Mouse (Mus musculus): ENCODE results near the gene Tmprss5. TPM values are rescaled to one million over a fixed set of nuclear protein-coding genes. Genes with fewer than 3 reads are reported as not detected.

Gene Tmprss5
- polyA plus RNA-seq, 1 experiment: not detected

DNA sequence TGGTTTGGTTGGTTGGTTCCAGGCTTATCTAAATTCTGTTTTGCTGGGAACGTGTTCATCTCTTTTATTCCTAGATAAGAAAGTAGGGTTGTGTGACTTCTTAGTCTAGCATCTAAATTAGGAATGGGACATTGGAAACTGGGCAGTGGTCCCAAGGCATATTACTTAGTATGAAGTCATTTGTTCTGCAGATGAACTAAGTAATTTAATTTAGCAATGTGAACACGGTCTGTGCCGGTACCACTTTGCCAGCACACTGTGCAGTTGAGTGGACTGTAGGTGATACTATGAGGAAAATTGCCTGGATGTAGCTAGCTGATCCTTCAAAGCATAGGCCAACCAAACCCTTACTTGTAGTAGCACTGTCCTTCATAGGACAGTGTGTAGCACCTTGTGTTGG, 4.2 kb upstream of the Tmprss5 start:
- H3K4me3 ChIP-seq (ENCODE audit: insufficient read depth, poor library complexity, severe bottlenecking): no peak overlapping the region
- no peak overlapping the region for H3ac ChIP-seq (ENCODE audit: control insufficient read depth, insufficient read length, low read depth)
- H3K79me3 ChIP-seq (ENCODE audit: low read depth): no peaks in the 10 kb centered on the region
- no peaks in the 10 kb centered on the region for H3K27me3 ChIP-seq (ENCODE audit: control insufficient read depth, insufficient read depth, insufficient read length)
- no peaks in the 10 kb centered on the region for H3K79me2 ChIP-seq (ENCODE audit: control insufficient read depth, insufficient read depth)
- peaks cover 57% of the 10 kb centered on the region for H3K36me3 ChIP-seq (ENCODE audit: control insufficient read depth, insufficient read depth)
- no peak for TF ChIP-seq MYOG (IDR thresholded peaks at IDR 0.05; ENCODE audit: control insufficient read depth, extremely low read depth, insufficient read length)
- TF ChIP-seq CTCF (IDR thresholded peaks at IDR 0.05; ENCODE audit: control insufficient read depth, insufficient read depth, insufficient read length): no peak
- TF ChIP-seq MYOD1 (IDR thresholded peaks at IDR 0.05; ENCODE audit: control insufficient read depth, insufficient read length, low read depth): no peak
- no peak for TF ChIP-seq MAX (IDR thresholded peaks at IDR 0.05)
- no peak for TF ChIP-seq CEBPB (IDR thresholded peaks at IDR 0.05; ENCODE audit: low read depth)
- no peak for TF ChIP-seq USF1 (IDR thresholded peaks at IDR 0.05; ENCODE audit: low read depth)
- no peak for TF ChIP-seq FOSL1 (IDR thresholded peaks at IDR 0.05; ENCODE audit: insufficient read depth, low read length, poor library complexity, severe bottlenecking)

DNA sequence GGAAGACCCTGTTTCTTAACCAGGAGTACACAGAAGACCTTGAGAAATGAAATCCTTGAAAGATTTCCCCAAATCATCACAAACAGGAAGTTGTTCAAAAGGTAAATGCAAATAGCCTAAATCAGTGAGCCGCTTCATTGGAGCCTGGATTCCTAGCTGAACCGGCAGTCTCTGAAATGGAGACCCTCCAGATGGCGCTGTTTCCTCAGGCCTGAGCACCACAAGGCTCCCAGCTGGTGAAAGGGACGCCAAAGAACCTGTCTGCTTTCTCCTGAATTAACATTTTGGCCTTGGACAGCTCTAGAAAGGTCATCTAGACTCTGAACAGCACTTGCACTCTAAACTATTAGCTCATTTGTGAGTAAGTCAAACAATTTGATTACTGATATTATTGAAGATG, 501 bp downstream of the Tmprss5 start:
- no peak for TF ChIP-seq MYOD1 (IDR thresholded peaks at IDR 0.05; ENCODE audit: control insufficient read depth, insufficient read length, low read depth)
- TF ChIP-seq CEBPB (IDR thresholded peaks at IDR 0.05; ENCODE audit: low read depth): no peak
- no peak for TF ChIP-seq MAX (IDR thresholded peaks at IDR 0.05)
- no peak for TF ChIP-seq USF1 (IDR thresholded peaks at IDR 0.05; ENCODE audit: low read depth)
- TF ChIP-seq CTCF (IDR thresholded peaks at IDR 0.05; ENCODE audit: control insufficient read depth, insufficient read depth, insufficient read length): peak; percentile 47
- H3K27me3 ChIP-seq (ENCODE audit: control insufficient read depth, insufficient read depth, insufficient read length): no peaks in the 10 kb centered on the region
- no peak overlapping the region for H3ac ChIP-seq (ENCODE audit: control insufficient read depth, insufficient read length, low read depth)
- H3K36me3 ChIP-seq (ENCODE audit: control insufficient read depth, insufficient read depth): peaks cover 39% of the 10 kb centered on the region
- no peaks in the 10 kb centered on the region for H3K79me3 ChIP-seq (ENCODE audit: low read depth)
- no peaks in the 10 kb centered on the region for H3K79me2 ChIP-seq (ENCODE audit: control insufficient read depth, insufficient read depth)
- no peak overlapping the region for H3K4me3 ChIP-seq (ENCODE audit: insufficient read depth, poor library complexity, severe bottlenecking)

DNA sequence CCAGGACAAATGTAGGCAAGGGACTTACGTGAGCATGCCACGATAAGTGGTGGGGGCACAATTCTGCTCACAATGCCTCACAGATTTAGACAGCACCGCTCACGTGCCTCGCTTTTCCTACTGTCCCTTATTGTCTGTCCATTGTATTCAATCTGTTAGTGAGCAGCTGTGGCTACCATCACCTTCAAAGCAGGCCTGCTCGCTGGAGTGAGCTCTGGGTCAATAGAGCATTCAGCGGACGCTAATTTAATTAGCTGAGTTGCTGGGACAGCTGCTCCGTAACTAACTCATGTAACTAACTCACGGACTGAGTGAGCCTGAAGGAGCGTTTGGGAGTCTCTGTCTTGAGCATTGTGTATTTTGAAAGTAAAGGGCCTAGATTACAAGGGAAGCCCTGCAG, 6.3 kb downstream of the Tmprss5 start:
- TF ChIP-seq MYOD1 (IDR thresholded peaks at IDR 0.05; ENCODE audit: control insufficient read depth, insufficient read length, low read depth): no peak
- TF ChIP-seq CEBPB (IDR thresholded peaks at IDR 0.05; ENCODE audit: low read depth): no peak
- TF ChIP-seq FOSL1 (IDR thresholded peaks at IDR 0.05; ENCODE audit: insufficient read depth, low read length, poor library complexity, severe bottlenecking): no peak
- TF ChIP-seq USF1 (IDR thresholded peaks at IDR 0.05; ENCODE audit: low read depth): no peak
- TF ChIP-seq MAX (IDR thresholded peaks at IDR 0.05): no peak
- Histone ChIP-seq H3ac (ENCODE audit: control insufficient read depth, insufficient read length, low read depth) (no peak overlapping the region), H3K79me2 (ENCODE audit: control insufficient read depth, insufficient read depth) (no peaks in the 10 kb centered on the region), H3K36me3 (ENCODE audit: control insufficient read depth, insufficient read depth) (peaks cover 10% of the 10 kb centered on the region), H3K27me3 (ENCODE audit: control insufficient read depth, insufficient read depth, insufficient read length) (no peaks in the 10 kb centered on the region), H3K4me3 (ENCODE audit: insufficient read depth, poor library complexity, severe bottlenecking) (no peak overlapping the region), H3K79me3 (ENCODE audit: low read depth) (no peaks in the 10 kb centered on the region)

- Histone ChIP-seq H3ac (ENCODE audit: control insufficient read depth, insufficient read length, low read depth) (no peak overlapping the region), H3K36me3 (ENCODE audit: control insufficient read depth, insufficient read depth) (no peaks in the 10 kb centered on the region), H3K79me3 (ENCODE audit: low read depth) (no peaks in the 10 kb centered on the region), H3K79me2 (ENCODE audit: control insufficient read depth, insufficient read depth) (no peaks in the 10 kb centered on the region), H3K4me3 (ENCODE audit: insufficient read depth, poor library complexity, severe bottlenecking) (no peak overlapping the region), H3K27me3 (ENCODE audit: control insufficient read depth, insufficient read depth, insufficient read length) (no peaks in the 10 kb centered on the region)
- no peak for TF ChIP-seq MYOD1 (IDR thresholded peaks at IDR 0.05; ENCODE audit: control insufficient read depth, insufficient read length, low read depth)
- no peak for TF ChIP-seq FOSL1 (IDR thresholded peaks at IDR 0.05; ENCODE audit: insufficient read depth, low read length, poor library complexity, severe bottlenecking)
- TF ChIP-seq MAX (IDR thresholded peaks at IDR 0.05): no peak
- TF ChIP-seq USF1 (IDR thresholded peaks at IDR 0.05; ENCODE audit: low read depth): no peak
- no peak for TF ChIP-seq MYOG (IDR thresholded peaks at IDR 0.05; ENCODE audit: control insufficient read depth, extremely low read depth, insufficient read length)
- no peak for TF ChIP-seq CEBPB (IDR thresholded peaks at IDR 0.05; ENCODE audit: low read depth)
These were observed 17.8 kb downstream of the Tmprss5 start for GRCm38 (mm10) chr9:49098871-49099270.

DNA sequence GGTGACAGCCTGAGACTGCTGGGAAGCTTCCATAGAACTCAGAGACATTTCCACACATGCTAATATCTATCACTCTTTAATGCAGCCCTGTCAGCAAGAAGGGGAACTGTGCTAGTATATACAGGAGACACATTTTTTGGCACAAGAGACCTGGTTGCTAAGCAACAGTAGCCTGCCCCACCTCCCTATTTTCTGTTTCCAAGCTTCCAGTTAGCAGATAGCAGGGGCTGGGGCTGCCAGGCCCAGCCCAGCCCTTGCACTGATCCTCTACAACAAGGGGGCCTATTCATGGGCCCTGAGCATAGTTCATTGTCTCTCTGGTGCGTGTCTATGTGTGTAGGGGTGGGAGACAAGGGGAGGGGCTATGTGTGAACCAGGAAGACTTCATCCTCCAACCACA, 21.3 kb downstream of the Tmprss5 start:
- no peaks in the 10 kb centered on the region for H3K79me2 ChIP-seq (ENCODE audit: control insufficient read depth, insufficient read depth)
- H3K4me3 ChIP-seq (ENCODE audit: insufficient read depth, poor library complexity, severe bottlenecking): no peak overlapping the region
- H3K27me3 ChIP-seq (ENCODE audit: control insufficient read depth, insufficient read depth, insufficient read length): peaks cover 3% of the 10 kb centered on the region
- H3ac ChIP-seq (ENCODE audit: control insufficient read depth, insufficient read length, low read depth): no peak overlapping the region
- no peaks in the 10 kb centered on the region for H3K79me3 ChIP-seq (ENCODE audit: low read depth)
- TF ChIP-seq CEBPB (IDR thresholded peaks at IDR 0.05; ENCODE audit: low read depth): no peak
- no peak for TF ChIP-seq MYOD1 (IDR thresholded peaks at IDR 0.05; ENCODE audit: control insufficient read depth, insufficient read length, low read depth)
- no peak for TF ChIP-seq MYOG (IDR thresholded peaks at IDR 0.05; ENCODE audit: control insufficient read depth, extremely low read depth, insufficient read length)
- TF ChIP-seq MAX (IDR thresholded peaks at IDR 0.05): no peak
- TF ChIP-seq CTCF (IDR thresholded peaks at IDR 0.05; ENCODE audit: control insufficient read depth, insufficient read depth, insufficient read length): no peak
- TF ChIP-seq FOSL1 (IDR thresholded peaks at IDR 0.05; ENCODE audit: insufficient read depth, low read length, poor library complexity, severe bottlenecking): no peak
- no peak for TF ChIP-seq USF1 (IDR thresholded peaks at IDR 0.05; ENCODE audit: low read depth)
- H3K36me3 ChIP-seq (ENCODE audit: control insufficient read depth, insufficient read depth): no peaks in the 10 kb centered on the region

- Histone ChIP-seq H3K36me3 (ENCODE audit: control insufficient read depth, insufficient read depth) (no peaks in the 10 kb centered on the region), H3K4me3 (ENCODE audit: insufficient read depth, poor library complexity, severe bottlenecking) (no peak overlapping the region), H3K27me3 (ENCODE audit: control insufficient read depth, insufficient read depth, insufficient read length) (peaks cover 3% of the 10 kb centered on the region), H3K79me3 (ENCODE audit: low read depth) (no peaks in the 10 kb centered on the region), H3ac (ENCODE audit: control insufficient read depth, insufficient read length, low read depth) (no peak overlapping the region), H3K79me2 (ENCODE audit: control insufficient read depth, insufficient read depth) (no peaks in the 10 kb centered on the region)
- TF ChIP-seq MYOG (IDR thresholded peaks at IDR 0.05; ENCODE audit: control insufficient read depth, extremely low read depth, insufficient read length) (no peak), FOSL1 (IDR thresholded peaks at IDR 0.05; ENCODE audit: insufficient read depth, low read length, poor library complexity, severe bottlenecking) (no peak), USF1 (IDR thresholded peaks at IDR 0.05; ENCODE audit: low read depth) (no peak), CTCF (IDR thresholded peaks at IDR 0.05; ENCODE audit: control insufficient read depth, insufficient read depth, insufficient read length) (no peak), CEBPB (IDR thresholded peaks at IDR 0.05; ENCODE audit: low read depth) (no peak), MAX (IDR thresholded peaks at IDR 0.05) (no peak), MYOD1 (IDR thresholded peaks at IDR 0.05; ENCODE audit: control insufficient read depth, insufficient read length, low read depth) (no peak)
These were observed 28.0 kb downstream of the Tmprss5 start for GRCm38 (mm10) chr9:49109101-49109500.
